Mouse (Mus musculus): ENCODE results near the gene Pkhd1.

DNA sequence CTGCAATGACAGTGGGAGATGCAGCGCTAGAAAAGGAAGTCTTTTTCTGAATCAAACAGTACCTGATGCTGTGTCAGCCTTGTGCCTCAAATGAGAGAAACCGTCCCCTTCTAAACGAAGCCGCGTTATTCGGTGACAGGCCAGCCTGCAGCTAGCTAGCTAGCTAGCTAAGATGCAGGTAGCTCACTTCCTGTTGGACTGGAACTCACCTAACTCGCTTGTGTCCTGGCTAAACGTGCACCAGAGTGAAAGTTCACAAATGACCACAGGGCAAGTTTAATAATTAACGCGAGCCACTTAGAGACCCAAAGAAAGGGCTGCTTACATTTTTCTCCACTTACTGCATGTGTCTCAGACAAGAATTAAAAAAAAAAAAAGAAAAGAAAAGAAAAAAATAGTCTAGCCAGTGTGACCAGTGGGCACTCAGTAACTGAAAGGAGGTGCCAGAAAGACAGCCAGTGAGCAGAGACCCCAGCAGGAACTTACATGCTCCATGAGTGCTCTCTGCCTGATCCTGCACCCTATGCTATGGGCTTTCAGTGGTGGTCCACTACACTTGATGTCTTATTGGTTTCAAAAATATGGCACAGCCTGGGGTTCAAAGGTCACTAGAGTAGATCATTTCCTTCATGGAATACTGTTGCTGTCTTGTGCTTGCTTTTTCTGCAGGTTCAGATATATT, at the start of gene Pkhd1:
- no peak for TF ChIP-seq CTCF (IDR thresholded peaks at IDR 0.05; ENCODE audit: low read depth, low read length)
- no peak for TF ChIP-seq POLR2A (IDR thresholded peaks at IDR 0.05; ENCODE audit: borderline replicate concordance, low read depth, low read length)

Data from bone marrow macrophage, adult 2 months (primary cell).